Mouse (Mus musculus): ENCODE results near the gene Lrrc4b. TPM values are rescaled to one million over a fixed set of nuclear protein-coding genes. Genes with fewer than 3 reads are reported as not detected.

Gene Lrrc4b
- polyA plus RNA-seq, 1 experiment = not detected

- no peak overlapping the region for H3K4me3 ChIP-seq (ENCODE audit: insufficient read depth, low read length)
- TF ChIP-seq POLR2A (IDR thresholded peaks at IDR 0.05; ENCODE audit: borderline replicate concordance, low read depth, low read length) = no peak
- TF ChIP-seq CTCF (IDR thresholded peaks at IDR 0.05; ENCODE audit: low read depth, low read length) = no peak
- peaks cover 17% of the 10 kb centered on the region for H3K4me1 ChIP-seq (ENCODE audit: control insufficient read depth, insufficient read depth, low read length)
- H3K27ac ChIP-seq (ENCODE audit: insufficient read depth, low read depth, low read length) = no peak overlapping the region
These were observed 46.3 kb downstream of the Lrrc4b start for GRCm38 (mm10) chr7:44475046-44475614.

DNA sequence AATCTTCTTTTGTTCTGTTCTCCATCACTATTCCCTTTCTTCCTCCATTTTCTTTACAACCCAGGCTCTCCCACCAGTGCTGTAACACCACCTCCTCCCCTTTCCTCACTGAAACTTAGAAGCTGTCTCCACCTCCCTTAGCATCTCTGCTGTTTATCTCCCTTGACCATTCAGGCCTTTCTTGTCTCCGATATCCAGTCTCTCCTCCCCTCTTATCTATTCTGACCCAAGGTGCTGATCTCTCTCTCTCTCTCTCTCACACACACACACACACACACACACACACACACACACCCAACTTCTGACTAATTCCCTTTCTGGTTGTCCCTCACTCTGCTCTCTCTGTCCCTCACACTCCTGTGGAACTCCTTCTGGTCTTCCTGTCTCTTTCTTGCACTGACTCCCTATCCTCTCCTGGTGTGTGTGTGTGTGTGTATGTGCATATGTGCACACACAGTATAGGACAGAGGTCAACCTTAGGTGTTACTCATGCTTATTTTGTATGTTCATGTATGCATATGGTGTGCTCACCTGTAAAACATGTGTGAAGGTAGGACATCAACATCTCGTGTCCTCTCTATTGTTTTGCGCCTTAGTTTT is 54.1 kb downstream of the Lrrc4b start:
- Histone ChIP-seq H3K4me1 (ENCODE audit: control insufficient read depth, insufficient read depth, low read length) (no peaks in the 10 kb centered on the region; the same call in 1 of the 2 replicates), H3K4me3 (ENCODE audit: insufficient read depth, low read length) (no peak overlapping the region), H3K27ac (ENCODE audit: insufficient read depth, low read depth, low read length) (no peak overlapping the region)
- no peak for TF ChIP-seq POLR2A (IDR thresholded peaks at IDR 0.05; ENCODE audit: borderline replicate concordance, low read depth, low read length)
- no peak for TF ChIP-seq CTCF (IDR thresholded peaks at IDR 0.05; ENCODE audit: low read depth, low read length)

GRCm38 (mm10) chr7:44484109-44484508 is 55.3 kb downstream of the Lrrc4b start:
- Histone ChIP-seq H3K4me3 (ENCODE audit: insufficient read depth, low read length) (no peak overlapping the region), H3K27ac (ENCODE audit: insufficient read depth, low read depth, low read length) (no peak overlapping the region), H3K4me1 (ENCODE audit: control insufficient read depth, insufficient read depth, low read length) (no peaks in the 10 kb centered on the region; the same call in 1 of the 2 replicates)
- TF ChIP-seq POLR2A (IDR thresholded peaks at IDR 0.05; ENCODE audit: borderline replicate concordance, low read depth, low read length) = no peak

GRCm38 (mm10) chr7:44484841-44485571 is 56.2 kb downstream of the Lrrc4b start:
- Histone ChIP-seq H3K4me1 (ENCODE audit: control insufficient read depth, insufficient read depth, low read length) (no peaks in the 10 kb centered on the region), H3K27ac (ENCODE audit: insufficient read depth, low read depth, low read length) (no peak overlapping the region)
- TF ChIP-seq POLR2A (IDR thresholded peaks at IDR 0.05; ENCODE audit: borderline replicate concordance, low read depth, low read length) (no peak), CTCF (IDR thresholded peaks at IDR 0.05; ENCODE audit: low read depth, low read length) (peak; percentile 90)

DNA sequence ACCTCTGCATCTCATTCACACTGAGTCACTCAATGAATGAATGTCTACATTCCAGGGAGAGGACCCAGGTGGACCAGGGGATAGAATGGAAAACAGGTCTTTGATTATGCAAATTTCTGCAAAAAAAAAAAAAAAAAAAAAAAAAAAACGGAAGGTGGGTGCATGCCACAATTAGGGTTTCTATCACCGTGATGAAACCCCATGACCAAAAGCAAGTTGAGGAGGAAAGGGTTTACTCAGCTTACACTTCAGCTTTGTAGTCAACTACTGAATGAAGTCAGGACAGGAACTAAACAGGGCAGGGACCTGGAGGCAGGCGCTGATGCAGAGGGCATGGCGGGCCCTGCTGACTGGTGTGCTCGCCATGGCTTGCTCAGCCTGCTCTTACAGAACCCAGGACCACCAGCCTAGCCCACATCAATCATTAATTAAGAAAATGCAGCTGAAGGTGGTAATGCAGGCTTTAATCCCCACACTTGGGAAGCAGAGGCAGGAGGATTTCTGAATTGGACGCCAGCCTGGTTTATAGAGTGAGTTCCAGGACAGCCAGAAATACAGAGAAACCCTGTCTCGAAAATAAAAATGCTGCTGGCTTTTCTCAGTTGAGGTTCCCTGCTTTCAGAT is 56.9 kb downstream of the Lrrc4b start:
- TF ChIP-seq CTCF (IDR thresholded peaks at IDR 0.05; ENCODE audit: low read depth, low read length) (no peak), POLR2A (IDR thresholded peaks at IDR 0.05; ENCODE audit: borderline replicate concordance, low read depth, low read length) (no peak)
- H3K4me1 ChIP-seq (ENCODE audit: control insufficient read depth, insufficient read depth, low read length) = no peaks in the 10 kb centered on the region
- no peak overlapping the region for H3K27ac ChIP-seq (ENCODE audit: insufficient read depth, low read depth, low read length)
- no peak overlapping the region for H3K4me3 ChIP-seq (ENCODE audit: insufficient read depth, low read length)

More at GRCm38 (mm10) chr7:44484841-44485571, 56.2 kb downstream of the Lrrc4b start:
- no peak overlapping the region for H3K4me3 ChIP-seq (ENCODE audit: insufficient read depth, low read length)

DNA sequence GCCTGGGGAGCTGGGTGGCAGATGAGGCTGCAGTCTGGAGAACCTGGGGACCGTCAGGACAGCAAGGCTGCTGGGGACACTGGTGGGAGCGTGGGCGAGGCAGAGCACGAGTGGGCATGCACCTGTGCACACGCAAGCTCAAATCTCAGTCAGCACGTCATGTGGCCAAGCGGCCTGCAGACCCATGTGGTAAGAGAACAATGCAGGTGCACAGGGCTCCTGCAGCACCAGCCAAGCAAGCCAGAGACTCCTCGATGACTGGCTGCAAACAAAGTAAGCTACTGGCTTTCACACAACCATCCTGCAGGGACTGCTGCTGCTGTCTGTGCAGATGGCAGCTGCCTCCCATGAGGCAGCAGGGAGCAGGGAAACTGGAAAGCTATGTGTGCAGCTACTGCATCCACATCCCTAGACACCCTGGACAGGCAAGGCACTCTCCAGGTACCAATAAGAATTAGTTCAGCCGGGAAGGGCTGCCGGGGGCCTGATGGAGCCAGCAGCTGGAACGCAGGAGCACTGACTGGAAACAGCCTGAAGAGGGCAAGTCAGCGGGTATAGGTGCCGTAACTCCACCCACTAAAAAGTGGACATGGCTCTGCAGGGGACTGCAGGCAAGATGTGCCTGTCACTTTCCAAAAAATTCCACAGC is 58.2 kb downstream of the Lrrc4b start:
- H3K4me3 ChIP-seq (ENCODE audit: insufficient read depth, low read length) = no peak overlapping the region

GRCm38 (mm10) chr7:44487936-44488335 is 59.1 kb downstream of the Lrrc4b start:
- no peak overlapping the region for H3K27ac ChIP-seq (ENCODE audit: insufficient read depth, low read depth, low read length)
- no peaks in the 10 kb centered on the region for H3K4me1 ChIP-seq (ENCODE audit: control insufficient read depth, insufficient read depth, low read length)
- TF ChIP-seq POLR2A (IDR thresholded peaks at IDR 0.05; ENCODE audit: borderline replicate concordance, low read depth, low read length) (no peak), CTCF (IDR thresholded peaks at IDR 0.05; ENCODE audit: low read depth, low read length) (no peak)
- H3K4me3 ChIP-seq (ENCODE audit: insufficient read depth, low read length) = no peak overlapping the region

More for the DNA sequence above, 58.2 kb downstream of the Lrrc4b start:
- TF ChIP-seq CTCF (IDR thresholded peaks at IDR 0.05; ENCODE audit: low read depth, low read length) (no peak), POLR2A (IDR thresholded peaks at IDR 0.05; ENCODE audit: borderline replicate concordance, low read depth, low read length) (no peak)
- Histone ChIP-seq H3K4me1 (ENCODE audit: control insufficient read depth, insufficient read depth, low read length) (no peaks in the 10 kb centered on the region), H3K27ac (ENCODE audit: insufficient read depth, low read depth, low read length) (no peak overlapping the region)

DNA sequence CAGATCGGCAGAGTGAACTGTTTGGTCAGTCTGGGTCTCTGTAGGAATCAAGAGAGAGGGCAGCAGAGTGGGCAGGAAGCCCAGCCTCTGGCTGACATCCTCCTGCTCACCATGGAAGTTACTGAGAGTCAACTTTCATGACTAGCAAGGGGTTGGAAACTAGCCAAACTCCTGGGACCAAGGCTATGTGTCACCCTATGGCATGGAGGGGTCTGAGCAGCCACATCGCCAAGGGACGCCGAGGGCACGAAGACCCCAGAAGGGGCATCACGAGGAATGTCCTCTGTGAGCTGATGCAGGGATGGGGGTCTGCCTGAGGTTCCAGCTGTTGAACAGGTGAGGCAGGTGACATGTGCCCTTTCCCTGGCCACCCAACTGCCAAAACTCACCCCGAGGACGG is 59.7 kb downstream of the Lrrc4b start:
- Histone ChIP-seq H3K4me1 (ENCODE audit: control insufficient read depth, insufficient read depth, low read length) (no peaks in the 10 kb centered on the region), H3K27ac (ENCODE audit: insufficient read depth, low read depth, low read length) (no peak overlapping the region), H3K4me3 (ENCODE audit: insufficient read depth, low read length) (no peak overlapping the region)
- TF ChIP-seq POLR2A (IDR thresholded peaks at IDR 0.05; ENCODE audit: borderline replicate concordance, low read depth, low read length) = no peak
- no peak for TF ChIP-seq CTCF (IDR thresholded peaks at IDR 0.05; ENCODE audit: low read depth, low read length)

DNA sequence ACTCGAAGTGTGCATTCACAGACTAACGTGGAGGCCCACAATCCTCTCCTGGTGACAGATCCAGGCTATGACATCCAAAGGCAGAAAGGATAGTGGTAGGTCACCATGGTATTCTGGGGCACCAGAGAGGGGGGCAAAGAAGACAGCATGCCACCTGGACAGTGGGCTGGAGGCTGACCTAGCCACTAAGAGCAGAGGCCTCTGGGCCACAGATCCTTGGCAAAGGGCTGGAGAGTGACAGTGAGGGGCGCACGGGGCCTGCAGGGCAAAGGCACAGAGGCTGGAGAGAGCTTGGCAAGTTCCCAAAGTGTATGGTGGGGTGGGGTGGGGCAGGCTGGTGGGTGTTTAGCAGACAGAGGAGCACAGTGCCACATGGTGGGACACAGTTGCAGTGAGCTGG is 61.5 kb downstream of the Lrrc4b start:
- peaks cover 3% of the 10 kb centered on the region for H3K4me1 ChIP-seq (ENCODE audit: control insufficient read depth, insufficient read depth, low read length)
- H3K27ac ChIP-seq (ENCODE audit: insufficient read depth, low read depth, low read length) = no peak overlapping the region
- no peak overlapping the region for H3K4me3 ChIP-seq (ENCODE audit: insufficient read depth, low read length)
- TF ChIP-seq CTCF (IDR thresholded peaks at IDR 0.05; ENCODE audit: low read depth, low read length) = no peak
- no peak for TF ChIP-seq POLR2A (IDR thresholded peaks at IDR 0.05; ENCODE audit: borderline replicate concordance, low read depth, low read length)

Measured in bone marrow macrophage, adult 2 months (primary cell).